Comparison of ENCODE assay signal across 9 mouse cellular contexts in the genomic region with DNA sequence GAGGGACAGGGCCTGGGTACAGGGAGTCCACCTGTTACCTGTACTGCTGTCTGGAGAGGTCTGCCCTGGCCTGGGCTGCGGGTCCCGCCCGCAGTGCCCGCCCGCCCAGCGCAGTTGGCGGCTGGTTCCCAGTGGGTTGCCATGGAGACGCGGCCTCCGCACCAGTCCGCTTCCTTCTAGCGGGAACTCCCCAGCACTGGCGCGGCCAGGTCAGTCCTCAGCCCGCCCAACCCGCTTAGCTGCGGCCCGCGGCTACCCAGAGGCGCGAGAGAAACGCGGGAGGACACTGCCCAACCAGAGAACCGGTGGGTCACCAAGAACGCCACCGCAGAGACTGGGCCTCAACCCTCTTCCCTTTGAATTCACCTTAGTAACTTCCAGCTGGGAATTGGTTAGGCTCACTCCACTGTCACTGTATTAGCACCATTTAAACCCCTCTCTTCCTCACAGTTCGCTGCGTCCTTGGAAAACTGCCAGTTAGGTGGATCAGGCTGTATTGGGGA. TPM values are rescaled to one million over a fixed set of nuclear protein-coding genes. Genes with fewer than 3 reads are reported as not detected.
A peak's percentile ranks its signal among the peaks of the same experiment; 100 is the strongest.
DNase-seq lines count a peak whose midpoint lies in the region; ATAC-seq lines count a peak whose summit lies in the region.
"Had no signal": no experiment of that assay in that cellular context is flagged by ENCODE, and none has a peak within 500 bp of the region (broad histone marks: within the 10 kb centered on the region; RNA-seq: fewer than 3 reads in every experiment).

Gene Deup1, minus strand, starts transcription at position 149 of the 503 bp plus-strand sequence.

- peak within 1 kb of the TSS; percentile 67 for H3K4me2 ChIP-seq in embryonic facial prominence, embryonic 14.5 days (ENCODE audit: low read depth, low read length)
- H3K4me2 ChIP-seq in lung, embryonic 16.5 days (ENCODE audit: low read depth, low read length): peak within 1 kb of the TSS; percentile 65

- ATAC-seq in embryonic facial prominence, embryonic 14.5 days (ENCODE audit: low read depth): peak; percentile 76
- peak; percentile 92 for ATAC-seq in lung, embryonic 16.5 days (ENCODE audit: low read depth)
- no peak for ATAC-seq in activated CD4-positive, CD25-positive, alpha-beta regulatory T cell, adult 4 months
- ATAC-seq: Patski had no signal

- peak within 1 kb of the TSS; percentile 42; the same call in 1 of the 2 replicates for H3K9ac ChIP-seq in embryonic facial prominence, embryonic 14.5 days (ENCODE audit: low read depth, low read length)
- H3K9ac ChIP-seq in lung, embryonic 16.5 days (ENCODE audit: low read length): no peak within 1 kb of the TSS

- 7% methylated on average over 5 of the region's 28 CpGs for WGBS in embryonic facial prominence, embryonic 14.5 days
- 2% methylated on average over 28 of the region's 28 CpGs for WGBS in hindbrain, embryonic 10.5 days
- 1% methylated on average over 28 of the region's 28 CpGs for WGBS in lung, embryonic 16.5 days

- H3K36me3 ChIP-seq in embryonic facial prominence, embryonic 14.5 days (ENCODE audit: control insufficient read depth, insufficient read depth, low read length): no peaks in the 10 kb centered on the region
- H3K36me3 ChIP-seq in hindbrain, embryonic 10.5 days: no peaks in the 10 kb centered on the region
- H3K36me3 ChIP-seq in lung, embryonic 16.5 days (ENCODE audit: control insufficient read depth, insufficient read depth, low read length): no peaks in the 10 kb centered on the region

- H3K27ac ChIP-seq in embryonic facial prominence, embryonic 14.5 days (replicated peaks; ENCODE audit: low read depth, low read length): no peak within 1 kb of the TSS
- peak within 1 kb of the TSS; percentile 75 for H3K27ac ChIP-seq in hindbrain, embryonic 10.5 days
- no peak within 1 kb of the TSS for H3K27ac ChIP-seq in lung, embryonic 16.5 days (ENCODE audit: low read length)

- peak; percentile 9 to 52 for DNase-seq in left cerebral cortex, adult 18-20 months (ENCODE audit: low spot score in 2 of 2)
- no peak for DNase-seq in left cerebral cortex, adult 11 months (ENCODE audit: low spot score)
- DNase-seq in embryonic facial prominence, embryonic 14.5 days (ENCODE audit: low spot score): peak; percentile 60
- DNase-seq in hindbrain, embryonic 10.5 days (ENCODE audit: low spot score): peak; percentile 71
- peak; percentile 15 to 42 for DNase-seq in layer of hippocampus, adult 8-10 months (ENCODE audit: low spot score in 2 of 2)
- peak; percentile 71 for DNase-seq in retina, embryonic 14.5 days (ENCODE audit: low spot score)

- H3K9me3 ChIP-seq in embryonic facial prominence, embryonic 14.5 days (ENCODE audit: control insufficient read depth, low read length): no peaks in the 10 kb centered on the region
- no peaks in the 10 kb centered on the region for H3K9me3 ChIP-seq in hindbrain, embryonic 10.5 days
- no peaks in the 10 kb centered on the region for H3K9me3 ChIP-seq in lung, embryonic 16.5 days (ENCODE audit: control insufficient read depth, low read length)

- H3K4me1 ChIP-seq in embryonic facial prominence, embryonic 14.5 days (ENCODE audit: control insufficient read depth, insufficient read depth, low read length): peaks cover 8% of the 10 kb centered on the region; the same call in 1 of the 2 replicates
- H3K4me1 ChIP-seq in hindbrain, embryonic 10.5 days (replicated peaks): peaks cover 15% of the 10 kb centered on the region
- peaks cover 6% of the 10 kb centered on the region; the same call in 1 of the 2 replicates for H3K4me1 ChIP-seq in lung, embryonic 16.5 days (replicated peaks; ENCODE audit: control insufficient read depth, insufficient read depth, low read length)

- peak within 1 kb of the TSS; percentile 35 for H3K4me3 ChIP-seq in embryonic facial prominence, embryonic 14.5 days (ENCODE audit: low read depth, low read length)
- peak within 1 kb of the TSS; percentile 52 for H3K4me3 ChIP-seq in hindbrain, embryonic 10.5 days
- peak within 1 kb of the TSS; percentile 31 for H3K4me3 ChIP-seq in lung, embryonic 16.5 days (ENCODE audit: low read length)

- H3K27me3 ChIP-seq in embryonic facial prominence, embryonic 14.5 days (replicated peaks; ENCODE audit: control insufficient read depth, insufficient read depth, low read length): 0 out of 2 replicates have a peak, but pooled peaks cover 3% of the 10 kb centered on the region
- H3K27me3 ChIP-seq in hindbrain, embryonic 10.5 days (ENCODE audit: insufficient read depth, poor library complexity, severe bottlenecking): peaks cover 9% of the 10 kb centered on the region
- H3K27me3 ChIP-seq in lung, embryonic 16.5 days (ENCODE audit: control insufficient read depth, insufficient read depth, low read depth, low read length): no peaks in the 10 kb centered on the region

RNA-seq across cellular contexts. Expression of gene Deup1, which starts in this region (rescaled TPM):
- total RNA-seq in left cerebral cortex, adult 18-20 months (2021): under 1 TPM; 0.16 to 0.23 TPM
- 5.8 and 14.9 TPM in 2 replicates for polyA plus RNA-seq in embryonic facial prominence, embryonic 14.5 days (2014; fragmentation: Nextera tagmentation; extraction: Ambion mirVana)
- polyA plus RNA-seq in hindbrain, embryonic 10.5 days (2016; fragmentation: Nextera tagmentation; extraction: Ambion mirVana): 4.2 and 5.8 TPM in 2 replicates
- 1 to 10 TPM in 1 of 4 experiments, under 1 TPM in 3; 0.58 to 1.7 (median 0.72) TPM for total RNA-seq in layer of hippocampus, adult 8-10 months (2022)
- polyA plus RNA-seq in lung, embryonic 16.5 days (2015; fragmentation: Nextera tagmentation; extraction: Ambion mirVana): 19.8 and 21.0 TPM in 2 replicates
- under 1 TPM in 1 of 2 experiments, not detected in 1; 0.24 TPM for polyA plus RNA-seq in activated CD4-positive, CD25-positive, alpha-beta regulatory T cell, adult 4 months (2017; shearing (Covaris generic))
- polyA plus RNA-seq: Patski had no signal

Comparison
In these comparisons a context has a peak if more than half of its experiments do, and no peak if none do; other contexts are left out.
1. Peak in DNase-seq in left cerebral cortex, adult 18-20 months; RNA of the gene not detected or under 1 TPM.